Mouse (Mus musculus) midbrain, embryonic 14.5 days (tissue): ENCODE measurements around the gene Zbtb37. TPM values are rescaled to one million over a fixed set of nuclear protein-coding genes. Genes with fewer than 3 reads are reported as not detected.

ENCODE experiments used
- ATAC-seq: fragments of 200-750 bp; cut with Nextera tagmentation; 2 replicates; pipeline ENCODE4 v1.8.0; 2017; ENCODE audit warnings: moderate number of reproducible peaks, moderate library complexity; ENCODE audit not compliant: low FRiP score, low TSS enrichment
- DNase-seq: peaks from one replicate; pipeline ENCODE4 v3.0.0-alpha.2; 2015
- H3K27ac ChIP-seq: fragments of 300-500 bp; sonication (generic); replicated peaks from 2 replicates; pipeline ENCODE4 v1.5.1; 2014; ENCODE audit warnings: mild to moderate bottlenecking, low read depth, low read length, moderate library complexity
- H3K27me3 ChIP-seq: fragments of 300-500 bp; sonication (generic); 2 replicates; pipeline ENCODE4 v1.6.1; 2014; ENCODE audit warnings: low read length, control low read depth, mixed read lengths; ENCODE audit not compliant: control insufficient read depth, insufficient read depth
- H3K36me3 ChIP-seq: fragments of 300-500 bp; sonication (generic); 2 replicates; pipeline ENCODE4 v1.6.1; 2014; ENCODE audit warnings: low read length, control low read depth; ENCODE audit not compliant: control insufficient read depth, insufficient read depth
- H3K4me1 ChIP-seq: fragments of 300-500 bp; sonication (generic); 2 replicates; pipeline ENCODE4 v1.6.1; 2014; ENCODE audit warnings: mild to moderate bottlenecking, antibody characterized with exemption, low read length, control low read depth; ENCODE audit not compliant: control insufficient read depth, insufficient read depth
- H3K4me2 ChIP-seq: fragments of 300-500 bp; sonication (generic); 2 replicates; pipeline ENCODE4 v1.6.1; 2014; ENCODE audit warnings: mild to moderate bottlenecking, low read length, moderate library complexity
- H3K4me3 ChIP-seq: fragments of 300-500 bp; sonication (generic); replicated peaks from 2 replicates; pipeline ENCODE4 v1.5.1; 2014; ENCODE audit warnings: low read depth, low read length
- H3K9ac ChIP-seq: fragments of 300-500 bp; sonication (generic); replicated peaks from 2 replicates; pipeline ENCODE4 v1.6.1; 2014; ENCODE audit warnings: mild to moderate bottlenecking, low read length, moderate library complexity
- H3K9me3 ChIP-seq: fragments of 300-500 bp; sonication (generic); 2 replicates; pipeline ENCODE4 v1.6.1; 2016; ENCODE audit warnings: low read length, control low read depth, mixed read lengths; ENCODE audit not compliant: control insufficient read depth
- WGBS: fragments of 180-500 bp; shearing (Covaris S2); extraction: QIAGEN DNeasy Blood & Tissue Kit; methylation state at CpG from one replicate; pipeline ENCODE4 v1.1.7; 2014; 5-methylcytosine and 5-hydroxymethylcytosine counted together
- polyA plus RNA-seq: library from polyadenylated mRNA; unstranded; fragments of >200 nt; fragmentation: Nextera tagmentation; extraction: Ambion mirVana; gene quantifications from 2 replicates; pipeline ENCODE4 v1.2.1, GENCODE M21; 2014

The Zbtb37 gene
- polyA plus RNA-seq, 1 experiment from 2014 or later, result 18.4 TPM

DNA sequence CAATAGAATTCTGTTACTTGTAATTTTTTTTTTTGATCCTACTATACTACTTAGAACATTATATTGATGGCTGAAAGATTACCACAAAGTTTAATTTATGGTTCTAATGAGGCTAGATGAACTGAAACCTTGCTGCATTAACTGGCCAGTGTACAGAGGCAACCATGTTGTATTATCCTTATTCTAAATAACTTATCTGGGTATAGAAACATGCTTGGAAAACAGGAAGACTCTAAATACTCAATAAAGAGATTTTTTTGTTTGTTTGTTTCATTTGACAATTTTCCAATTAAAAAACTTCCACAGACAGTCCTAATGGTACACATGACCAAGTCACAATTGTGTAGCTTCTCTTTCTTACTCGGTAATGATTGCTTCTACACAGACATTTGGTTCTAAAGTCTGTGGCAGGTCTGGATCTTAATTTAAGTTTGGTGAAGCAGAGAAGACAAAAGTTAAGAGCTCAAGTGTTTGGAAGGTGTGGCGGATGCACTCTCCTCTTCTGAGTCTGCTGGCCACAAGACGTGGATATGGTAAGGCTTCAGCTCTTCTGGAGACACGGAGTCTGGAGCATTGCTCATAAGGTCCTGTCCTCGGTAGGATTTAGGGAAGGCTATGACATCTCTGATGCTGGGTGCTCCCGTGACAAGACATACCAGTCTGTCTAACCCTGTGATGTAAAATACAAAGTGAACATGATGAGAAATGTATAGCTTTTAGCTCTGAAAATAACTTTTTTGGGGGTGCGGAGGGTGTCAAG, 6.8 kb upstream of the Zbtb37 start:
- Histone ChIP-seq H3K27me3 (no peaks in the 10 kb centered on the region), H3K9ac (no peak overlapping the region), H3K4me3 (no peak overlapping the region), H3K36me3 (peaks cover 84% of the 10 kb centered on the region), H3K27ac (no peak overlapping the region), H3K4me1 (peaks cover 16% of the 10 kb centered on the region), H3K9me3 (no peaks in the 10 kb centered on the region), H3K4me2 (no peak overlapping the region)
- no peak for DNase-seq
- 90% methylated on average over 7 of the region's 7 CpGs for WGBS
- ATAC-seq, result no peak

DNA sequence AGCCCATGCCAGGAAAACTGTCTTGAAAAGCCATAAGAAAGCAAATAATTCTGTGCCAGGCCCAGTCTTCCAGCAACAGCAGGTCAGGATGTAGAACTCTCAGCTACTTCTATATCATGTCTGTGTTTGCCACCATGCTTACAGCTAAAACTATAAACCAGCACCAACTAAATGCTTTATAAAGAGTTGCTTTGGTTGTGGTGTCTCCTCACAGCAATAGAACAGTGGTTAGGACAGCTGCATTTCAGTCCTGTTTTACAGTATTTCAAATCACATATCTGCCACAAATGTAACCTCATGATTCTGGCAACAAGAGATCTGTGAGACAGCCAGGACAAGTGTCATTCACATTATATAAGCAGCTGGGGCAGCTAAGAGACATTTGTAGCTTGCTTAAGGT, 6.2 kb upstream of the Zbtb37 start:
- H3K9ac ChIP-seq, result no peak overlapping the region
- no peak overlapping the region for H3K27ac ChIP-seq
- peaks cover 83% of the 10 kb centered on the region for H3K36me3 ChIP-seq
- peaks cover 16% of the 10 kb centered on the region for H3K4me1 ChIP-seq
- no peak overlapping the region for H3K4me2 ChIP-seq
- DNase-seq (no peak), ATAC-seq (no peak)
- H3K9me3 ChIP-seq, result no peaks in the 10 kb centered on the region
- no peaks in the 10 kb centered on the region for H3K27me3 ChIP-seq
- H3K4me3 ChIP-seq, result no peak overlapping the region

DNA sequence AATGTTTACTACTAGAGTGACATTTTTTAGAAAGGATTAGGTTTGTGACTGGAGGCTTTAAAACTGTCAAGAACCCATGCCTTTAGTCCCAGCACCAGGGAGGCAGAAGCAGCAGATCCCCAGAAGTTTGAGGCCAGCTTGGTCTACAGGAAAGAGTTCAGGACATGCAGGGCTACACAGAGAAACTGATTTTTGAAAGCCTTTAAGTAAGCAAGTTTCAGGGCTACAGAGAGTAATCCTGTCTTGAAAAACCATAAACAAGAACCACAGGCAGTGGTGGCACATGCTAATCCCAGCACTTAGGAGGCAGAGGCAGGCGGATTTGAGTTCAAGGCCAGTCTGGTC, 5.7 kb upstream of the Zbtb37 start:
- no peak overlapping the region for H3K4me2 ChIP-seq
- 55% methylated on average over 1 of the region's 1 CpGs for WGBS
- H3K4me1 ChIP-seq, result peaks cover 16% of the 10 kb centered on the region
- no peak for ATAC-seq
- H3K4me3 ChIP-seq, result no peak overlapping the region
- no peaks in the 10 kb centered on the region for H3K9me3 ChIP-seq
- no peak for DNase-seq
- peaks cover 79% of the 10 kb centered on the region for H3K36me3 ChIP-seq
- no peak overlapping the region for H3K27ac ChIP-seq
- no peaks in the 10 kb centered on the region for H3K27me3 ChIP-seq
- no peak overlapping the region; the same call in 1 of the 2 replicates for H3K9ac ChIP-seq

DNA sequence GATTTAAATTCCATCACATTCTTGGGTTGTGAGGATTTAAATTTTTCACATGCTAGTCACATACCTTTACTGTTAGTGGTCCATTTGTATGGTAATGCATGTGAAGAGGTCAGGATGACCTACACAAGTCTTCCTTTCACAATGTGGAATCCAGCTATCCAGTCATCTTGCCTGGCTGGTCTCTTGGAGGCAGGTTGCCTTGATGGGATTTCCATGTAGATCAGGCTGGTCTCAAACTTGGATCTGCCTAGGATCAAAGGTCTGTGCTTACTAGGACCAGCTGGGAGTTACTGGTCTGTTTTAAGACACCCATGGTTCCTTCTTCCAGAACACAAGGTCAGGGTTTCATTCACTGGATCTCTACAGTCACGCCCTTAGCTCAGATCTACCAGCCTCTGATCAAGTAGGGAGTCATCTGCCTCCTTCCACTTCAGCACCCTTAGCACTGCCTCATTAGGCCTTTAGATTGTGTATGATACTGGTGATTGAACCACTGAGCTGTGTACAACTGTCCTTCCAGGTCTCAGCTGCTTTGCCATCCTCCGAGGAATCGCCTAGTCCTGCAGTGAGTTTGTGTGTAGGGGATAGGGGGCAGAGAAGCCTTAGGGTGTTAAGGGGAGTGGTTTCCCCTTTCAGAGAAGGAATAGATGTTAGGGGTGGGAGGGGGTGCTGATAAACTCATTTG, 5.2 kb upstream of the Zbtb37 start:
- Histone ChIP-seq H3K9ac (no peak overlapping the region; the same call in 1 of the 2 replicates), H3K27ac (peak overlapping the region; percentile 42; the same call in 1 of the 2 replicates), H3K4me2 (no peak overlapping the region), H3K4me1 (peaks cover 16% of the 10 kb centered on the region), H3K4me3 (no peak overlapping the region), H3K27me3 (no peaks in the 10 kb centered on the region), H3K9me3 (no peaks in the 10 kb centered on the region), H3K36me3 (peaks cover 74% of the 10 kb centered on the region)
- DNase-seq, result peak; percentile 44
- 17% methylated on average over 3 of the region's 3 CpGs for WGBS
- ATAC-seq, result no peak; the same call in 1 of the 2 replicates

DNA sequence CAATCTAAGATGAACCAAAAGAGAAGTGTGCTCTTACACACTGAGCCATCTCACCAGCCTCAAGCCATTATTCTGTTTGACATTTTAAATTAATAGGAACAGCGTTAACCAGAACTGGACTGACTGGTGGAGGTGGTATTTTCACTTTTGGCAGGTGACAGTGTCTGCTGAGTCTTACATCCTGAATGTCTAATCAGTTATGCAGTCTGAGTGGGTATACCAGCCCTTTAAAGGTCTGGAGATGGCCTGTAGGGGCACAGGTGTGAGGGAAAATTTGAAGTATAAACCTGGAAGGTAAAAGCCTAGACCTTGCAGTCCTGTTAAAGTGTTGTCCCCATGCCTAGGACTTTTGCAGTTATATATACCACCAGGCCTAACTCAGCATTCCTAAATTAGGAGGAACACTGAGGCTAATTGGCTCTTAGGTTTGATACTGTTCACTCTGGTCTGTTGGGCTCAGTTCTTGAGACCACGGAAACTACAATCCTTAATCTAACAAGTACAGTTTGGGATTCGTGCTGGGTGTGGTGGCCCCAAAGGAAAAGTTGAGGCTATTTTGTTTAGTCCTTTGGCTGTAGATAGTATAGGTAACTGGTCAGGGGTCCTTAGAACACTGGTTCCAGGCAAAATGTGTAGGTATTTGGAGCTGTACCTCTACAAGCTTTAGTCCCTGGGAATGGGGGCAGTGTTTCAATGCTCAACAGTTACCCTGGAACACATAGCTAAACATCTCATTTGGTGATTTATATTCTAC, 4.5 kb upstream of the Zbtb37 start:
- H3K4me3 ChIP-seq, result no peak overlapping the region
- H3K4me1 ChIP-seq, result peaks cover 16% of the 10 kb centered on the region
- H3K9ac ChIP-seq, result no peak overlapping the region
- H3K9me3 ChIP-seq, result no peaks in the 10 kb centered on the region
- no peak overlapping the region for H3K4me2 ChIP-seq
- no peak overlapping the region; the same call in 1 of the 2 replicates for H3K27ac ChIP-seq
- no peak for ATAC-seq
- DNase-seq, result peak; percentile 27
- H3K27me3 ChIP-seq, result no peaks in the 10 kb centered on the region
- WGBS, result 8% methylated on average over 3 of the region's 3 CpGs
- H3K36me3 ChIP-seq, result peaks cover 67% of the 10 kb centered on the region

DNA sequence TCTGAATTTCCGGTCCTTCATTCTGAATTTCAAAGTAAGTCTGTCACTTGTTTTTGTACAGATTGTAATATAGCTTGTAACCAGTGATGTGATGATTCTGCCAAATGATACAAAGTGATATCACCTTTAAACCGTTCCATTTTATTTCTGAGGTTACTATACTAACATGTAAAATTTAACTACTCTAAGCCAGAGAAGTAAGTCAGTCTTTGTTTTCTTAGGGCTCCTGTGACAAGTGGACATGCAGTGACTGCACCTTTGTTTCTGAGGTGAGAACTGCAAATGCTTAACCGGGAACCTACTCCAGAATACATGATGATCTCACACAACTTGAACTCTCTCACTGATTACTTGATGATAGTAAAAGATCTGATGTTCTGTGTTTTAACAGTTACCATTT, 3.4 kb upstream of the Zbtb37 start:
- DNase-seq, result no peak

DNA sequence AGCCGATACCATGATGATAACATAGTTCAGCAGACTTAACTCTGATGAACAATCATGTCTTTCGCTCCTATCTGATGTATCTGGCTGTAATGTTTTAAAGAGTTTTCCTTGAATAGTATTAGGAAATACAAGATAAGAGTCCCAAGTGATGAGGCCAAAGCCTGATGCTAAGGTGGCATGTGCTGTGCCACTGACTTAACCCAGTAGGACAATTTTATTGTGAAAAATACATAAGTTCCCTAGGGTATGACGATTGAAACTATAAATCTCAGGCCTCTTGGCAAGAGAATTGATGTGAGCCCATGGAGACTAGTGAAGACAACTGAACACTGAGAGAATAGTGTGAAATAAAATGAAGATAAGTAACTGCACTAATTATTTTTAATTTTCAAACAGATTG, 3.0 kb upstream of the Zbtb37 start:
- ATAC-seq (no peak), DNase-seq (no peak)
- H3K9me3 ChIP-seq, result no peaks in the 10 kb centered on the region
- peak overlapping the region; percentile 92 for H3K4me2 ChIP-seq
- 23% methylated on average over 3 of the region's 3 CpGs for WGBS
- H3K27me3 ChIP-seq, result no peaks in the 10 kb centered on the region
- H3K4me3 ChIP-seq, result peak overlapping the region; percentile 85
- H3K9ac ChIP-seq, result peak overlapping the region; percentile 38
- no peak overlapping the region for H3K27ac ChIP-seq
- peaks cover 60% of the 10 kb centered on the region for H3K36me3 ChIP-seq
- peaks cover 25% of the 10 kb centered on the region for H3K4me1 ChIP-seq

More for the DNA sequence above, 3.4 kb upstream of the Zbtb37 start:
- H3K27me3 ChIP-seq, result no peaks in the 10 kb centered on the region
- H3K4me3 ChIP-seq, result peak overlapping the region; percentile 85
- H3K36me3 ChIP-seq, result peaks cover 63% of the 10 kb centered on the region
- H3K9me3 ChIP-seq, result no peaks in the 10 kb centered on the region
- H3K4me2 ChIP-seq, result peak overlapping the region; percentile 92
- H3K9ac ChIP-seq, result peak overlapping the region; percentile 38
- no peak overlapping the region for H3K27ac ChIP-seq
- 36% methylated on average over 3 of the region's 3 CpGs for WGBS
- H3K4me1 ChIP-seq, result peaks cover 25% of the 10 kb centered on the region
- ATAC-seq, result no peak

DNA sequence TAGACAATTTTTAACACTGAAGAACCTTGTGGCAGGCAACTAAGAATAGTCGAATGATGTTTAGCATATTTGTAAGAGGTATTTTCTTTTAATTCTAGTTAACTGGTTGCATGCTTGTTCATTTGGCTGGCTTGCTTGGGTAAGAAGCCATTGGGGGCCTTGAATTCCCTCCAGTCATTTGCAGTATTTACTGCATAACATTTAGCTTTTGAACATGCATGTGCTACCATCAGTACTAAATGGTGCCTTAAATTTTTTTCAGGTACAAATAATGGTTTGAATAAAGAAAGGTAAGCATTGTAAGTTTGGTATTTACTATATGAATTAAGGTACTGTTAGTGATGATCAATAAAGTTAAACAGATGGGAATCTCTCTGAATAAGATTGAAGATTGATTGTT, 2.4 kb upstream of the Zbtb37 start:
- Histone ChIP-seq H3K4me3 (peak overlapping the region; percentile 85), H3K27ac (peak overlapping the region; percentile 78), H3K4me1 (peaks cover 25% of the 10 kb centered on the region), H3K4me2 (peak overlapping the region; percentile 92), H3K27me3 (no peaks in the 10 kb centered on the region), H3K9ac (peak overlapping the region; percentile 75), H3K9me3 (no peaks in the 10 kb centered on the region), H3K36me3 (peaks cover 61% of the 10 kb centered on the region)
- DNase-seq (no peak), ATAC-seq (no peak)
- WGBS, result 0% methylated on average over 1 of the region's 1 CpGs
